Mouse (Mus musculus): ENCODE results near the gene Arhgap17. TPM values are rescaled to one million over a fixed set of nuclear protein-coding genes. Genes with fewer than 3 reads are reported as not detected.

Arhgap17 gene
- polyA plus RNA-seq, 1 experiment, result 8.2 TPM

GRCm38 (mm10) chr7:123341896-123342295 lies 27.8 kb downstream of the Arhgap17 start:
- Histone ChIP-seq H3K27me3 (ENCODE audit: control insufficient read depth, insufficient read depth, low read length) (no peaks in the 10 kb centered on the region), H3K4me1 (ENCODE audit: control insufficient read depth, insufficient read depth, low read length) (no peaks in the 10 kb centered on the region; the same call in 1 of the 2 replicates), H3K36me3 (ENCODE audit: control insufficient read depth, insufficient read depth, low read length) (no peaks in the 10 kb centered on the region), H3K4me3 (ENCODE audit: control insufficient read depth, low read depth, low read length) (no peak overlapping the region), H3K27ac (ENCODE audit: control insufficient read depth, insufficient read depth, low read depth, low read length) (no peak overlapping the region)
- no peak for TF ChIP-seq CTCF (IDR thresholded peaks at IDR 0.05; ENCODE audit: control insufficient read depth, insufficient read depth, insufficient replicate concordance, low read depth, low read length)
- no peak for TF ChIP-seq POLR2A (IDR thresholded peaks at IDR 0.05; ENCODE audit: control insufficient read depth, low read depth, low read length)

- no peak overlapping the region for H3K27ac ChIP-seq (ENCODE audit: control insufficient read depth, insufficient read depth, low read depth, low read length)
- H3K4me3 ChIP-seq (ENCODE audit: control insufficient read depth, low read depth, low read length), result no peak overlapping the region
- no peak for TF ChIP-seq CTCF (IDR thresholded peaks at IDR 0.05; ENCODE audit: control insufficient read depth, insufficient read depth, insufficient replicate concordance, low read depth, low read length)
- TF ChIP-seq POLR2A (IDR thresholded peaks at IDR 0.05; ENCODE audit: control insufficient read depth, low read depth, low read length), result no peak
- no peaks in the 10 kb centered on the region for H3K36me3 ChIP-seq (ENCODE audit: control insufficient read depth, insufficient read depth, low read length)
- no peaks in the 10 kb centered on the region for H3K27me3 ChIP-seq (ENCODE audit: control insufficient read depth, insufficient read depth, low read length)
- peaks cover under 1% of the 10 kb centered on the region for H3K4me1 ChIP-seq (ENCODE audit: control insufficient read depth, insufficient read depth, low read length)
These were observed 31.4 kb downstream of the Arhgap17 start for GRCm38 (mm10) chr7:123338351-123338750.

- Histone ChIP-seq H3K27ac (ENCODE audit: control insufficient read depth, insufficient read depth, low read depth, low read length) (no peak overlapping the region), H3K27me3 (ENCODE audit: control insufficient read depth, insufficient read depth, low read length) (no peaks in the 10 kb centered on the region), H3K36me3 (ENCODE audit: control insufficient read depth, insufficient read depth, low read length) (no peaks in the 10 kb centered on the region), H3K4me3 (ENCODE audit: control insufficient read depth, low read depth, low read length) (no peak overlapping the region), H3K4me1 (ENCODE audit: control insufficient read depth, insufficient read depth, low read length) (peaks cover 6% of the 10 kb centered on the region)
- TF ChIP-seq POLR2A (IDR thresholded peaks at IDR 0.05; ENCODE audit: control insufficient read depth, low read depth, low read length) (no peak), CTCF (IDR thresholded peaks at IDR 0.05; ENCODE audit: control insufficient read depth, insufficient read depth, insufficient replicate concordance, low read depth, low read length) (no peak)
These were observed 33.4 kb downstream of the Arhgap17 start for GRCm38 (mm10) chr7:123336322-123336721.

GRCm38 (mm10) chr7:123330506-123330905 lies 39.2 kb downstream of the Arhgap17 start:
- Histone ChIP-seq H3K27me3 (ENCODE audit: control insufficient read depth, insufficient read depth, low read length) (no peaks in the 10 kb centered on the region), H3K27ac (ENCODE audit: control insufficient read depth, insufficient read depth, low read depth, low read length) (no peak overlapping the region), H3K4me1 (ENCODE audit: control insufficient read depth, insufficient read depth, low read length) (peaks cover 6% of the 10 kb centered on the region), H3K36me3 (ENCODE audit: control insufficient read depth, insufficient read depth, low read length) (no peaks in the 10 kb centered on the region), H3K4me3 (ENCODE audit: control insufficient read depth, low read depth, low read length) (no peak overlapping the region)
- no peak for TF ChIP-seq POLR2A (IDR thresholded peaks at IDR 0.05; ENCODE audit: control insufficient read depth, low read depth, low read length)
- no peak for TF ChIP-seq CTCF (IDR thresholded peaks at IDR 0.05; ENCODE audit: control insufficient read depth, insufficient read depth, insufficient replicate concordance, low read depth, low read length)

- no peaks in the 10 kb centered on the region; the same call in 1 of the 2 replicates for H3K36me3 ChIP-seq (ENCODE audit: control insufficient read depth, insufficient read depth, low read length)
- H3K27ac ChIP-seq (ENCODE audit: control insufficient read depth, insufficient read depth, low read depth, low read length), result no peak overlapping the region
- TF ChIP-seq POLR2A (IDR thresholded peaks at IDR 0.05; ENCODE audit: control insufficient read depth, low read depth, low read length) (no peak), CTCF (IDR thresholded peaks at IDR 0.05; ENCODE audit: control insufficient read depth, insufficient read depth, insufficient replicate concordance, low read depth, low read length) (no peak)
- H3K27me3 ChIP-seq (ENCODE audit: control insufficient read depth, insufficient read depth, low read length), result no peaks in the 10 kb centered on the region
- peak overlapping the region; percentile 38 for H3K4me3 ChIP-seq (ENCODE audit: control insufficient read depth, low read depth, low read length)
- H3K4me1 ChIP-seq (ENCODE audit: control insufficient read depth, insufficient read depth, low read length), result peaks cover 1% of the 10 kb centered on the region
These were observed 41.8 kb downstream of the Arhgap17 start for GRCm38 (mm10) chr7:123327909-123328308.

GRCm38 (mm10) chr7:123326901-123327300 lies 42.8 kb downstream of the Arhgap17 start:
- no peaks in the 10 kb centered on the region; the same call in 1 of the 2 replicates for H3K36me3 ChIP-seq (ENCODE audit: control insufficient read depth, insufficient read depth, low read length)
- no peaks in the 10 kb centered on the region; the same call in 1 of the 2 replicates for H3K4me1 ChIP-seq (ENCODE audit: control insufficient read depth, insufficient read depth, low read length)
- no peaks in the 10 kb centered on the region for H3K27me3 ChIP-seq (ENCODE audit: control insufficient read depth, insufficient read depth, low read length)
- H3K27ac ChIP-seq (ENCODE audit: control insufficient read depth, insufficient read depth, low read depth, low read length), result no peak overlapping the region
- no peak overlapping the region for H3K4me3 ChIP-seq (ENCODE audit: control insufficient read depth, low read depth, low read length)
- no peak for TF ChIP-seq CTCF (IDR thresholded peaks at IDR 0.05; ENCODE audit: control insufficient read depth, insufficient read depth, insufficient replicate concordance, low read depth, low read length)
- no peak for TF ChIP-seq POLR2A (IDR thresholded peaks at IDR 0.05; ENCODE audit: control insufficient read depth, low read depth, low read length)

GRCm38 (mm10) chr7:123326062-123326461 lies 43.7 kb downstream of the Arhgap17 start:
- no peak overlapping the region for H3K27ac ChIP-seq (ENCODE audit: control insufficient read depth, insufficient read depth, low read depth, low read length)
- no peaks in the 10 kb centered on the region; the same call in 1 of the 2 replicates for H3K36me3 ChIP-seq (ENCODE audit: control insufficient read depth, insufficient read depth, low read length)
- H3K27me3 ChIP-seq (ENCODE audit: control insufficient read depth, insufficient read depth, low read length), result no peaks in the 10 kb centered on the region
- no peaks in the 10 kb centered on the region; the same call in 1 of the 2 replicates for H3K4me1 ChIP-seq (ENCODE audit: control insufficient read depth, insufficient read depth, low read length)
- no peak overlapping the region for H3K4me3 ChIP-seq (ENCODE audit: control insufficient read depth, low read depth, low read length)
- no peak for TF ChIP-seq POLR2A (IDR thresholded peaks at IDR 0.05; ENCODE audit: control insufficient read depth, low read depth, low read length)
- no peak for TF ChIP-seq CTCF (IDR thresholded peaks at IDR 0.05; ENCODE audit: control insufficient read depth, insufficient read depth, insufficient replicate concordance, low read depth, low read length)
